Mouse (Mus musculus): Measurements from ENCODE around the gene Grm2.

- no peak for TF ChIP-seq CTCF (IDR thresholded peaks at IDR 0.05; ENCODE audit: extremely low read depth, insufficient read depth, low read length)
- TF ChIP-seq POLR2A (IDR thresholded peaks at IDR 0.05; ENCODE audit: extremely low read depth, insufficient read depth, low read length), result peak; percentile 47
Measured at GRCm38 (mm10) chr9:106664433-106664832, 8.6 kb upstream of the Grm2 start.
